ENCODE assay signal across 8 mouse cellular contexts in the genomic region with DNA sequence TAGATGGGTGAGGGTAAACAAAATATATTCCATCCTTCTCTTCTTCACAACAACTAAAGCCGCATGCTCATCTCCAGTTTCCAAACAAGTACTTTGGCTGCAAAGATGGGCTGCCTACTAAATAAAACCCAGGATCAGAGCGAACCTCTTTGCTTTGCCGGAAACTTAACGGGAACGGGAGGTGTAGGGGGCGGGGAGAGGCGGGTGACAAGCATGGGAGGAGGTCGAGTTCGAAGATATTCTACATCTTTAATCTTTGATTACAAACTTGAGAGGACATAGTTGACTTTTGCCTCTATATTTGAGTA. TPM values are rescaled to one million over a fixed set of nuclear protein-coding genes. Genes with fewer than 3 reads are reported as not detected.
DNase-seq lines count a peak whose midpoint lies in the region; ATAC-seq and TF ChIP-seq lines count a peak whose summit lies in the region.

No protein-coding gene starts in this region.

- ATAC-seq in intestine, postnatal 0 days: no peak
- no peak for ATAC-seq in lung, embryonic 14.5 days (ENCODE audit: insufficient read depth)

- peak overlapping the region; percentile 11; the same call in 1 of the 2 replicates for H3K27ac ChIP-seq in intestine, postnatal 0 days (ENCODE audit: low read depth, low read length)
- peak overlapping the region; percentile 84 for H3K27ac ChIP-seq in lung, embryonic 14.5 days (ENCODE audit: low read depth)

- no peaks in the 10 kb centered on the region for H3K9me3 ChIP-seq in intestine, postnatal 0 days (ENCODE audit: control insufficient read depth)
- no peaks in the 10 kb centered on the region for H3K9me3 ChIP-seq in lung, embryonic 14.5 days (ENCODE audit: low read depth, low read length)

- 1% methylated on average over 9 of the region's 9 CpGs for WGBS in intestine, postnatal 0 days
- WGBS in lung, embryonic 14.5 days: 2% methylated on average over 9 of the region's 9 CpGs

- 0 out of 2 replicates have a peak, but pooled peaks cover 4% of the 10 kb centered on the region for H3K4me1 ChIP-seq in intestine, postnatal 0 days (replicated peaks; ENCODE audit: control insufficient read depth, insufficient read depth, low read length)
- peaks cover 6% of the 10 kb centered on the region for H3K4me1 ChIP-seq in lung, embryonic 14.5 days (ENCODE audit: insufficient read depth)

- TF ChIP-seq CTCF in intestine, postnatal 0 days (IDR thresholded peaks at IDR 0.05; ENCODE audit: low read depth): no peak
- no peak for TF ChIP-seq CTCF in lung, embryonic 14.5 days (IDR thresholded peaks at IDR 0.05; ENCODE audit: low read depth)

- H3K4me3 ChIP-seq in intestine, postnatal 0 days (ENCODE audit: low read depth, low read length): peak overlapping the region; percentile 71
- H3K4me3 ChIP-seq in lung, embryonic 14.5 days (ENCODE audit: low read depth, low read length): peak overlapping the region; percentile 93

- DNase-seq in urinary bladder, postnatal 14 days (ENCODE audit: low spot score): peak; percentile 26
- no peak for DNase-seq in urinary bladder, postnatal 10 days (ENCODE audit: low spot score)
- peak; percentile 51 to 56 for DNase-seq in cerebellum, postnatal 10 days
- peak; percentile 18 for DNase-seq in gastrocnemius, postnatal 10 days
- DNase-seq in lung, embryonic 14.5 days: peak; percentile 48
- peak; percentile 31 for DNase-seq in spleen, adult 12 weeks (ENCODE audit: low spot score)
- DNase-seq in Muller cell, postnatal 12 days (ENCODE audit: inconsistent ontology term): no peak

- H3K27me3 ChIP-seq in intestine, postnatal 0 days (replicated peaks; ENCODE audit: control insufficient read depth, insufficient read depth, low read length): no peaks in the 10 kb centered on the region
- H3K27me3 ChIP-seq in lung, embryonic 14.5 days (ENCODE audit: insufficient read depth, low read length): no peaks in the 10 kb centered on the region

- peak overlapping the region; percentile 0; the same call in 1 of the 2 replicates for H3K9ac ChIP-seq in intestine, postnatal 0 days (ENCODE audit: low read depth, low read length)
- peak overlapping the region; percentile 45 for H3K9ac ChIP-seq in lung, embryonic 14.5 days

- H3K4me2 ChIP-seq in intestine, postnatal 0 days (replicated peaks; ENCODE audit: low read depth): peak overlapping the region; percentile 93
- H3K4me2 ChIP-seq in lung, embryonic 14.5 days: peak overlapping the region; percentile 90

- no peaks in the 10 kb centered on the region for H3K36me3 ChIP-seq in intestine, postnatal 0 days (ENCODE audit: control insufficient read depth, insufficient read depth)
- H3K36me3 ChIP-seq in lung, embryonic 14.5 days (ENCODE audit: insufficient read depth): peaks cover 6% of the 10 kb centered on the region

RNA-seq across cellular contexts. Expression of gene Wnk1, which starts 0.7 kb away (rescaled TPM):
- 100 to 1,000 TPM; 283 to 292 TPM for total RNA-seq in gastrocnemius, postnatal 10 days (2021)
- 36.9 and 40.6 TPM in 2 replicates for polyA plus RNA-seq in intestine, postnatal 0 days (2015; fragmentation: Nextera tagmentation; extraction: Ambion mirVana)
- 60.1 and 66.3 TPM in 2 replicates for polyA plus RNA-seq in lung, embryonic 14.5 days (2014; fragmentation: Nextera tagmentation; extraction: Ambion mirVana)

RNA-seq across cellular contexts. Expression of gene Ninj2, which starts 53.9 kb away (rescaled TPM):
- total RNA-seq in gastrocnemius, postnatal 10 days (2021): not detected
- not detected in 2 replicates for polyA plus RNA-seq in intestine, postnatal 0 days (2015; fragmentation: Nextera tagmentation; extraction: Ambion mirVana)
- polyA plus RNA-seq in lung, embryonic 14.5 days (2014; fragmentation: Nextera tagmentation; extraction: Ambion mirVana): 0.30 and 0.39 TPM in 2 replicates

Comparison
In these comparisons a context has a peak if more than half of its experiments do, and no peak if none do; other contexts are left out.
1. DNase-seq: peak in urinary bladder, postnatal 14 days (single experiment), cerebellum, postnatal 10 days (2 of 2), gastrocnemius, postnatal 10 days (single experiment), lung, embryonic 14.5 days (single experiment) and spleen, adult 12 weeks (single experiment); none in urinary bladder, postnatal 10 days (single experiment) and Muller cell, postnatal 12 days (single experiment).